Mouse (Mus musculus) myocyte (in vitro differentiated cells): ENCODE results near the gene Pde8b. TPM values are rescaled to one million over a fixed set of nuclear protein-coding genes. Genes with fewer than 3 reads are reported as not detected.

Experiments
- H3K27me3 ChIP-seq: one replicate; pipeline ENCODE4 v1.6.1; 2011; ENCODE audit not compliant: control insufficient read depth, insufficient read depth, insufficient read length
- H3K36me3 ChIP-seq: one replicate; pipeline ENCODE4 v1.6.1; 2011; ENCODE audit not compliant: control insufficient read depth, insufficient read depth
- H3K4me2 ChIP-seq: one replicate; pipeline ENCODE4 v1.6.1; 2011; ENCODE audit warnings: low read depth, control low read depth
- H3K4me3 ChIP-seq: one replicate; pipeline ENCODE4 v1.5.1; 2011; ENCODE audit warnings: mild to moderate bottlenecking, control low read depth, moderate library complexity
- H3K79me2 ChIP-seq: one replicate; pipeline ENCODE4 v1.6.1; 2011; ENCODE audit not compliant: control insufficient read depth, insufficient read depth
- H3ac ChIP-seq: one replicate; pipeline ENCODE4 v1.6.1; 2011; ENCODE audit not compliant: control insufficient read depth, insufficient read length
- CEBPB ChIP-seq: IDR thresholded peaks from 2 replicates; pipeline ENCODE4 v1.6.1; 2011; ENCODE audit warnings: mild to moderate bottlenecking, moderate library complexity; ENCODE audit not compliant: poor library complexity, insufficient read depth, severe bottlenecking
- E2F4 ChIP-seq: IDR thresholded peaks from one replicate; pipeline ENCODE4 v1.6.1; 2011; ENCODE audit warnings: mild to moderate bottlenecking, control low read depth, moderate library complexity; ENCODE audit not compliant: insufficient read depth
- MAX ChIP-seq: IDR thresholded peaks from one replicate; pipeline ENCODE4 v1.6.1; 2011; ENCODE audit warnings: low read depth, mild to moderate bottlenecking, control low read depth
- MYOD1 ChIP-seq, 3 experiments: IDR thresholded peaks; one replicate each; pipeline ENCODE4 v1.6.1; 2011; ENCODE audit warnings: control low read depth in 2 of 3, low read depth in 2 of 3, mild to moderate bottlenecking in 2 of 3, moderate library complexity in 1 of 3; ENCODE audit not compliant: insufficient read length in 2 of 3, control insufficient read depth in 1 of 3
- MYOG ChIP-seq, 3 experiments: IDR thresholded peaks; one replicate each; pipeline ENCODE4 v1.6.1; 2011; ENCODE audit warnings: control low read depth in 2 of 3, low read depth in 2 of 3, mild to moderate bottlenecking in 2 of 3; ENCODE audit not compliant: insufficient read length in 2 of 3, control insufficient read depth in 1 of 3, insufficient read depth in 1 of 3
- POLR2A ChIP-seq: IDR thresholded peaks from one replicate; pipeline ENCODE4 v1.6.1; 2011; ENCODE audit warnings: low read depth, mild to moderate bottlenecking, control low read depth, moderate library complexity; ENCODE audit not compliant: insufficient read length
- POLR2AphosphoS2 ChIP-seq: IDR thresholded peaks from one replicate; pipeline ENCODE4 v1.6.1; 2011; ENCODE audit warnings: low read depth, control low read depth; ENCODE audit not compliant: insufficient read length
- REST ChIP-seq: IDR thresholded peaks from one replicate; pipeline ENCODE4 v1.6.1; 2011; ENCODE audit warnings: mild to moderate bottlenecking, control low read depth, moderate library complexity; ENCODE audit not compliant: insufficient read depth, insufficient read length
- SRF ChIP-seq: IDR thresholded peaks from one replicate; pipeline ENCODE4 v1.6.1; 2011; ENCODE audit warnings: low read depth; ENCODE audit not compliant: control insufficient read depth, insufficient read length
- TCF12 ChIP-seq: IDR thresholded peaks from one replicate; pipeline ENCODE4 v1.6.1; 2011; ENCODE audit warnings: mild to moderate bottlenecking, control low read depth; ENCODE audit not compliant: poor library complexity, insufficient read depth, severe bottlenecking
- TCF3 ChIP-seq: IDR thresholded peaks from one replicate; pipeline ENCODE4 v1.6.1; 2011; ENCODE audit warnings: low read depth, control low read depth; ENCODE audit not compliant: insufficient read length
- USF1 ChIP-seq: IDR thresholded peaks from one replicate; pipeline ENCODE4 v1.6.1; 2011; ENCODE audit warnings: low read depth, mild to moderate bottlenecking, control low read depth, moderate library complexity
- polyA plus RNA-seq: library from polyadenylated mRNA; unstranded; fragments of >200 nt; fragmentation: generic; extraction: Trizol; gene quantifications from one replicate; pipeline ENCODE4 v1.2.1, GENCODE M21; 2012; ENCODE audit warnings: missing spikeins

Pde8b gene
- polyA plus RNA-seq, 1 experiment: 0.05 TPM

GRCm38 (mm10) chr13:95040140-95040738, 209.9 kb downstream of the Pde8b start:
- TF ChIP-seq USF1 (no peak), TCF12 (no peak), TCF3 (no peak), MYOD1 (IDR thresholded peaks at IDR 0.05; ENCODE audit: control insufficient read depth in 1 of 3, insufficient read length in 2 of 3, low read depth in 2 of 3) (no peak), MAX (no peak), CEBPB (no peak), E2F4 (no peak), REST (no peak)
- no peak overlapping the region for H3K4me2 ChIP-seq
- no peaks in the 10 kb centered on the region for H3K36me3 ChIP-seq
- no peaks in the 10 kb centered on the region for H3K27me3 ChIP-seq
- H3K79me2 ChIP-seq: no peaks in the 10 kb centered on the region
- H3ac ChIP-seq: no peak overlapping the region
- H3K4me3 ChIP-seq: no peak overlapping the region

- no peak overlapping the region for H3ac ChIP-seq
Measured at GRCm38 (mm10) chr13:95038200-95038599, 211.9 kb downstream of the Pde8b start.

GRCm38 (mm10) chr13:95034715-95035114, 215.4 kb downstream of the Pde8b start:
- H3K4me3 ChIP-seq: no peak overlapping the region
- H3K27me3 ChIP-seq: no peaks in the 10 kb centered on the region
- no peaks in the 10 kb centered on the region for H3K79me2 ChIP-seq
- H3K4me2 ChIP-seq: no peak overlapping the region
- H3K36me3 ChIP-seq: no peaks in the 10 kb centered on the region
- no peak for TF ChIP-seq MYOG (IDR thresholded peaks at IDR 0.05; ENCODE audit: control insufficient read depth in 1 of 3, insufficient read depth in 1 of 3, insufficient read length in 2 of 3, low read depth in 2 of 3)
- no peak for TF ChIP-seq MAX
- no peak for TF ChIP-seq USF1
- no peak for TF ChIP-seq SRF
- no peak for TF ChIP-seq REST
- TF ChIP-seq CEBPB: no peak
- no peak for TF ChIP-seq E2F4
- no peak for TF ChIP-seq MYOD1 (IDR thresholded peaks at IDR 0.05; ENCODE audit: control insufficient read depth in 1 of 3, insufficient read length in 2 of 3, low read depth in 2 of 3)
- TF ChIP-seq TCF3: no peak
- no peak for TF ChIP-seq POLR2A
- TF ChIP-seq TCF12: no peak
- no peak for TF ChIP-seq POLR2AphosphoS2
- no peak overlapping the region for H3ac ChIP-seq

More at GRCm38 (mm10) chr13:95038200-95038599, 211.9 kb downstream of the Pde8b start:
- H3K4me3 ChIP-seq: no peak overlapping the region
- H3K4me2 ChIP-seq: no peak overlapping the region
- no peaks in the 10 kb centered on the region for H3K79me2 ChIP-seq
- TF ChIP-seq CEBPB: no peak
- no peak for TF ChIP-seq MAX
- TF ChIP-seq TCF12: no peak
- TF ChIP-seq E2F4: no peak
- no peak for TF ChIP-seq REST
- TF ChIP-seq TCF3: no peak
- TF ChIP-seq POLR2AphosphoS2: no peak
- no peak for TF ChIP-seq SRF
- no peak for TF ChIP-seq MYOG (IDR thresholded peaks at IDR 0.05; ENCODE audit: control insufficient read depth in 1 of 3, insufficient read depth in 1 of 3, insufficient read length in 2 of 3, low read depth in 2 of 3)
- TF ChIP-seq USF1: no peak
- TF ChIP-seq POLR2A: no peak
- TF ChIP-seq MYOD1 (IDR thresholded peaks at IDR 0.05; ENCODE audit: control insufficient read depth in 1 of 3, insufficient read length in 2 of 3, low read depth in 2 of 3): no peak
- no peaks in the 10 kb centered on the region for H3K36me3 ChIP-seq
- H3K27me3 ChIP-seq: no peaks in the 10 kb centered on the region

- Histone ChIP-seq H3K27me3 (no peaks in the 10 kb centered on the region), H3K79me2 (no peaks in the 10 kb centered on the region), H3K4me3 (no peak overlapping the region), H3K4me2 (no peak overlapping the region), H3K36me3 (no peaks in the 10 kb centered on the region), H3ac (no peak overlapping the region)
- TF ChIP-seq TCF3: no peak
- no peak for TF ChIP-seq REST
- no peak for TF ChIP-seq POLR2A
- TF ChIP-seq MAX: no peak
- TF ChIP-seq POLR2AphosphoS2: no peak
- no peak for TF ChIP-seq SRF
- TF ChIP-seq MYOD1 (IDR thresholded peaks at IDR 0.05; ENCODE audit: control insufficient read depth in 1 of 3, insufficient read length in 2 of 3, low read depth in 2 of 3): no peak
- TF ChIP-seq TCF12: no peak
- TF ChIP-seq MYOG (IDR thresholded peaks at IDR 0.05; ENCODE audit: control insufficient read depth in 1 of 3, insufficient read depth in 1 of 3, insufficient read length in 2 of 3, low read depth in 2 of 3): no peak
- no peak for TF ChIP-seq CEBPB
- no peak for TF ChIP-seq USF1
- TF ChIP-seq E2F4: no peak
Measured at GRCm38 (mm10) chr13:95034094-95034493, 216.0 kb downstream of the Pde8b start.
